Mouse (Mus musculus) midbrain, embryonic 13.5 days (tissue): ENCODE measurements at regions not wholly inside any gene's neighbourhood (a gene's known extent, or its start where the extent isn't known, plus 50 kb on each side); places are given as distances from the start of the nearest gene placed in this dataset.
A peak's percentile ranks its signal among the peaks of the same experiment; 100 is the strongest.

ENCODE experiments used
- ATAC-seq: fragments of 200-750 bp; cut with Nextera tagmentation; 2 replicates; pipeline ENCODE4 v1.8.0; 2017; ENCODE audit warnings: mild to moderate bottlenecking, moderate TSS enrichment, moderate library complexity
- H3K27ac ChIP-seq: fragments of 300-500 bp; sonication (generic); 2 replicates; pipeline ENCODE4 v1.5.1; 2015; ENCODE audit warnings: inconsistent platforms, mild to moderate bottlenecking, moderate library complexity
- H3K27me3 ChIP-seq: fragments of 300-500 bp; sonication (generic); 2 replicates; pipeline ENCODE4 v1.6.1; 2015; ENCODE audit warnings: mild to moderate bottlenecking, inconsistent platforms
- H3K36me3 ChIP-seq: fragments of 300-500 bp; sonication (generic); 2 replicates; pipeline ENCODE4 v1.6.1; 2015; ENCODE audit warnings: mild to moderate bottlenecking, inconsistent platforms
- H3K4me1 ChIP-seq: fragments of 300-500 bp; sonication (generic); replicated peaks from 2 replicates; pipeline ENCODE4 v1.6.1; 2015; ENCODE audit warnings: inconsistent platforms
- H3K4me2 ChIP-seq: fragments of 300-500 bp; sonication (generic); replicated peaks from 2 replicates; pipeline ENCODE4 v1.6.1; 2015; ENCODE audit warnings: moderate library complexity, mild to moderate bottlenecking, inconsistent platforms
- H3K4me3 ChIP-seq: fragments of 300-500 bp; sonication (generic); replicated peaks from 2 replicates; pipeline ENCODE4 v1.5.1; 2015; ENCODE audit warnings: mild to moderate bottlenecking, inconsistent platforms
- H3K9ac ChIP-seq: fragments of 300-500 bp; sonication (generic); replicated peaks from 2 replicates; pipeline ENCODE4 v1.6.1; 2015; ENCODE audit warnings: mild to moderate bottlenecking, inconsistent platforms
- H3K9me3 ChIP-seq: fragments of 300-500 bp; sonication (generic); 2 replicates; pipeline ENCODE4 v1.6.1; 2016; ENCODE audit warnings: mild to moderate bottlenecking, inconsistent platforms
- WGBS: fragments of 180-500 bp; shearing (Covaris S2); methylation state at CpG from one replicate; pipeline ENCODE4 v1.1.7; 2015; 5-methylcytosine and 5-hydroxymethylcytosine counted together

DNA sequence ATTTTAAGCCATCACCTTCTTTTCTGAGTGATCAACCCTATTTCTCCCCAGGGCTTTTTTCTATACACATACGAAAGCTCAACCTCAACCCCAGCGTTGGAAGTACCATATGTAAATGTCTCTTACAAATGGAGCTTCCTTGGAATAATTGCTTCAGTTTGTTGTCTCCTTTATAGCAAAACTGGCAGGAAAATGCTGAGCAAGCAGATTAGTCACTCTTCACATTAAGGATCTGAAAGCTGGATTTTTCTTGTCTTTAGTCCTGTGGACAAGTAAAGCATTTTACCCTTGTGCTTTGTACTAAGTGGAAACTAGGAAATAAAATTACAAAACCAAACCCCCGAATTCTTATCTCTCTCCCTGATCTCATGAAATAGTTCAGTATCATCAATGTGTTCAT lies 145.8 kb downstream of the Etaa1 start:
- H3K27ac ChIP-seq, result no peak overlapping the region
- H3K36me3 ChIP-seq, result no peaks in the 10 kb centered on the region
- H3K4me1 ChIP-seq, result 0 out of 2 replicates have a peak, but pooled peaks cover 2% of the 10 kb centered on the region
- no peak overlapping the region for H3K4me3 ChIP-seq
- H3K27me3 ChIP-seq, result no peaks in the 10 kb centered on the region
- WGBS, result 85% methylated on average over 3 of the region's 3 CpGs
- H3K9me3 ChIP-seq, result no peaks in the 10 kb centered on the region
- H3K4me2 ChIP-seq, result no peak overlapping the region
- no peak for ATAC-seq
- no peak overlapping the region for H3K9ac ChIP-seq

DNA sequence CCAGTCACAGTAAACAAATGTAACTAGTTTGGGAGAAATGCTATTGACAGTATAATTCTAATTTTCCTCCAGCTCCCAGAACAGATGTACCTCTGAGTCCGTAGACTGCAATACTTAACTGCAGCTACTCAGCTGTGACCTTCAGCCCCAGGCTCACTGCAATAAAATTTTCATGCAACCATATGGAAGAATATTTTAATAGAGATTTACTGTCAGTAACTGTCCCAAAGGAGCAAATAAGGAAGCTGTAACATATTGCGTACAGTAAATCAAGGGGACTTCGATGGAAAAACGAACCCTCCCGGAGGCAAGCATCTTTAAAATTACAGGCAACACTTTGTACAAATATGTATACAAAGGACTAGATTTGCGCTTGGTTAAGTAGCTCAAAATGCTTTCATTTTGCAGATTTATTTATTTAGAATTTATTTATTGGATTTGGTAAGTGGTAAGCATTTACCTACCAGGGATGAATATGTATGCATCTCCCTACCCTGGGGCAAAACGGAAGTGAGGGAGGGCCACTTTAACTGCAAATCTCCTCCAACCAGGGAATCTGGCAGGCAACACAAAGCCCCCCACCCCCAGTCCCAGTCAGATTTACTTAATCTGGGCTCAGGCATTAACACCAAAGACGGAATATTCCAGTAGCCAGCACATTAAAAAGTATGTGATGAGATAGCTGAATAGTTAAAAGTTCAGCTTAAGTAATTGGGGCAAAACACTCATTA lies 141.7 kb downstream of the Etaa1 start:
- Histone ChIP-seq H3K36me3 (no peaks in the 10 kb centered on the region), H3K4me3 (no peak overlapping the region), H3K9ac (no peak overlapping the region), H3K9me3 (no peaks in the 10 kb centered on the region), H3K27me3 (no peaks in the 10 kb centered on the region), H3K4me1 (0 out of 2 replicates have a peak, but pooled peaks cover 2% of the 10 kb centered on the region), H3K4me2 (no peak overlapping the region), H3K27ac (no peak overlapping the region)
- WGBS, result 66% methylated on average over 8 of the region's 8 CpGs
- peak; percentile 82 for ATAC-seq

DNA sequence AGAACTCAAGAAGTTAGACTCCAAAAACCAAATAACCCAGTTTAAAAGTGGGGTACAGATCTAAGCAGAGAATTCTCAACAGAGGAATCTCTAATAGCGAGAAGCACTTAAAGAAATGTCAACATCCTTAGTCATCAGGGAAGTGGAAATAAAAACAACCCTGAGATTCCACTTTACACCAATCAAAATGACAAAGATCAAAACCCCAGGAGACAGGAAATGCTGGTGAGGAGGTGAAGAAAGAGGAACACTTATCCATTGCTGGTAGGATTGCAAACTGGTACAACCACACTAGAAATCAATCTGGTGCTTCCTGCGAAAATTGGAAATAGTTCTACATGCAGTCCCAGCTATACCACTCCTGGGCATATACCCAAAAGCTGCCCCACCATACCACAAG lies 111.0 kb downstream of the Etaa1 start:
- no peaks in the 10 kb centered on the region for H3K9me3 ChIP-seq
- H3K9ac ChIP-seq, result no peak overlapping the region
- no peak for ATAC-seq
- H3K27ac ChIP-seq, result no peak overlapping the region
- H3K27me3 ChIP-seq, result no peaks in the 10 kb centered on the region
- no peak overlapping the region for H3K4me3 ChIP-seq
- no peaks in the 10 kb centered on the region for H3K4me1 ChIP-seq
- WGBS, result 89% methylated on average over 2 of the region's 2 CpGs
- no peak overlapping the region for H3K4me2 ChIP-seq
- H3K36me3 ChIP-seq, result no peaks in the 10 kb centered on the region

DNA sequence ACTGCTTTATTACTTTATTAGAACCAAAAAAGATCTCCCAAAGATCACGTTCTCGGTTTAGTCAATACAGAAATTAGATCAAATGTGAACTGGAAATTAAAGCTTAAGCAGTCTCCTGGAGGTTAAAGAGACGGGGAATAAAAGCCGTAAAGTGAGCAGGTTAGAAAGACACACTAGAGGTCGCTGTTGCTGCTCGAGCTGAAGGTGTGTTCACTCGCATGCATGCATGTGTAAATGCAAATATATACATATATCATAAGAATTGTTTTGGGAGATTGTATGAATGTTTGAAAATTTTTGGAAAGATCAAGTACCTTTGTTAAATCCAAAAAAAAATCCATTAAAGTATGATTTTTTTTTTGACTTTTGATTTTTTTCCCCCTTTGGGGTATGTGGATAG lies 101.3 kb downstream of the Etaa1 start:
- Histone ChIP-seq H3K27ac (no peak overlapping the region), H3K27me3 (no peaks in the 10 kb centered on the region), H3K9me3 (no peaks in the 10 kb centered on the region), H3K9ac (no peak overlapping the region), H3K4me3 (no peak overlapping the region), H3K4me1 (0 out of 2 replicates have a peak, but pooled peaks cover 2% of the 10 kb centered on the region), H3K4me2 (no peak overlapping the region), H3K36me3 (no peaks in the 10 kb centered on the region)
- WGBS, result 54% methylated on average over 7 of the region's 7 CpGs
- ATAC-seq, result no peak

DNA sequence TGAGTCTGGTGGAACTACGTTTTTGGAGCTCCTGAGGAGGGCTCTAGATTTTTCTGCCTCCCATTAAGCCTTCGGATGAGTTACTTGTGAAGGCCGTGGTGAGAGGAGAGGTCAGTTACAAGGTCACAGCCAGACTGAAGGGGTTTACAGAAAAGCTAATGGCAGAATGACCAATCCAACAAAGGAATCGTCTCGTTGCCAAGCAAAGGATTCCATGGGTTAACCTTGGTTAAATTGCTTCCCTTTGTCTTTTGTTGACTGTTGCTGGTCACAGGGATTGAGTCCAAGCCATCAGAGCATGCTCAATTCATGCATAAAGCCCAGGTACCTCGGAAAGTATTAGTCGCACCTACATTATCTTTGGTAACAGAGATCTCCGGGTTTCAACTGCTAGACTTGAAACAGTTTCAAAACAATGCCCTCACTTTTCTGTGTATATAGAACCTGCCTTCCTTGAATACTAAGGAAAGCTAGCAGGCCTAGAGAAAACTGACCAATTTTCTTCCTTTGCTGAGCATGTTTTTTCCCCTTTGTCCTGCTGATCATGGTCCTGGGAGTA lies 100.3 kb downstream of the Etaa1 start:
- H3K4me3 ChIP-seq, result no peak overlapping the region
- H3K9me3 ChIP-seq, result no peaks in the 10 kb centered on the region
- no peak overlapping the region for H3K27ac ChIP-seq
- no peak overlapping the region for H3K4me2 ChIP-seq
- H3K9ac ChIP-seq, result no peak overlapping the region
- ATAC-seq, result no peak
- WGBS, result 33% methylated on average over 8 of the region's 8 CpGs
- H3K4me1 ChIP-seq, result 0 out of 2 replicates have a peak, but pooled peaks cover 2% of the 10 kb centered on the region
- H3K36me3 ChIP-seq, result no peaks in the 10 kb centered on the region
- H3K27me3 ChIP-seq, result no peaks in the 10 kb centered on the region

- Histone ChIP-seq H3K27me3 (no peaks in the 10 kb centered on the region), H3K4me3 (no peak overlapping the region), H3K9ac (no peak overlapping the region), H3K9me3 (no peaks in the 10 kb centered on the region), H3K4me1 (no peaks in the 10 kb centered on the region), H3K27ac (no peak overlapping the region), H3K4me2 (no peak overlapping the region), H3K36me3 (no peaks in the 10 kb centered on the region)
- 67% methylated on average over 3 of the region's 3 CpGs for WGBS
- no peak for ATAC-seq
These were observed 99.8 kb downstream of the Etaa1 start for GRCm38 (mm10) chr11:17853832-17854231.

DNA sequence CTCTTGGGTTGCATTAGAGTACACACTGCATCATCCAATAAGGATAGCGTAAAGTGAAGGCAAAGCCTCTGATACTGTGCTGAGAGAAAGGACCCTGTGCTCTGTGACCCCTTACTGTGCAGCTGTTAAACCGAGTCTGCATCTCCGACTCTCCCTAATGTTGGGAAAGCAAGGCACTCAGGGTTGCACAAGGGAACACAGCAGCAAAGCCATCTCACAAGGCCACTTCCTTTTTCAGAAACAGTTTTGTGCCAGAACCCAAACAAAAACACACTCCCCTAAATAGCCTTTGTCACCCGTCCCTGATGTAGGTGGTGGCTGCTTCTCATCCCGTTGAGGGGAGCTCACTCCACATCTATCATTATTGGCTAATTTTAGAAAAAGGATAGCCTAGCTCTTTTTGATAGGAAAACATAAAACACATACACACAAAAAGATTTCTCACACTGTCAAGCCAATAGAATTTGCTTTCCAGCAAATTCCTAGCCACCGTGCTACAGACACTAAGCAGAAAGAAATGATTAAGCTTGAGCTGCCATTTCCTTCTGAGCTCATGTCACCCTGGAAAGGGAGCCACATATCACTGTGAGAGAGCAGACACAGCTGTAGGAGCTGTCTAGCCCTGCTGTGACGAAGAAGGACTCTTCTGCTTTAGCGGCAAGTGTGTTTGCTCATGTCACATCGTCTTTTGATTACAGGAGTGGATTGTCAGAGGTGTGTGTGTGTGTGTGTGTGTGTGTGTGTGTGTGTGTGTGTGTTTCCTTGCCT lies 94.1 kb downstream of the Etaa1 start:
- Histone ChIP-seq H3K4me1 (no peaks in the 10 kb centered on the region), H3K27me3 (no peaks in the 10 kb centered on the region), H3K9me3 (no peaks in the 10 kb centered on the region), H3K9ac (no peak overlapping the region), H3K4me3 (no peak overlapping the region), H3K27ac (no peak overlapping the region), H3K36me3 (no peaks in the 10 kb centered on the region), H3K4me2 (no peak overlapping the region)
- WGBS, result 69% methylated on average over 9 of the region's 9 CpGs
- no peak for ATAC-seq

- peak; percentile 75 for ATAC-seq
- 47% methylated on average over 4 of the region's 4 CpGs for WGBS
These were observed 88.8 kb downstream of the Etaa1 start for GRCm38 (mm10) chr11:17864833-17865397.

GRCm38 (mm10) chr11:17870690-17871089 lies 83.0 kb downstream of the Etaa1 start:
- WGBS, result 84% methylated on average over 2 of the region's 2 CpGs
- Histone ChIP-seq H3K9ac (no peak overlapping the region), H3K4me3 (no peak overlapping the region), H3K27me3 (no peaks in the 10 kb centered on the region), H3K27ac (no peak overlapping the region), H3K36me3 (no peaks in the 10 kb centered on the region), H3K4me2 (no peak overlapping the region), H3K4me1 (no peaks in the 10 kb centered on the region), H3K9me3 (no peaks in the 10 kb centered on the region)
- ATAC-seq, result no peak

More at GRCm38 (mm10) chr11:17864833-17865397, 88.8 kb downstream of the Etaa1 start:
- H3K9me3 ChIP-seq, result no peaks in the 10 kb centered on the region
- 0 out of 2 replicates have a peak, but pooled peaks cover 4% of the 10 kb centered on the region for H3K4me1 ChIP-seq
- no peaks in the 10 kb centered on the region for H3K27me3 ChIP-seq
- no peak overlapping the region for H3K27ac ChIP-seq
- no peak overlapping the region for H3K4me3 ChIP-seq
- no peak overlapping the region for H3K9ac ChIP-seq
- no peaks in the 10 kb centered on the region for H3K36me3 ChIP-seq
- H3K4me2 ChIP-seq, result no peak overlapping the region

DNA sequence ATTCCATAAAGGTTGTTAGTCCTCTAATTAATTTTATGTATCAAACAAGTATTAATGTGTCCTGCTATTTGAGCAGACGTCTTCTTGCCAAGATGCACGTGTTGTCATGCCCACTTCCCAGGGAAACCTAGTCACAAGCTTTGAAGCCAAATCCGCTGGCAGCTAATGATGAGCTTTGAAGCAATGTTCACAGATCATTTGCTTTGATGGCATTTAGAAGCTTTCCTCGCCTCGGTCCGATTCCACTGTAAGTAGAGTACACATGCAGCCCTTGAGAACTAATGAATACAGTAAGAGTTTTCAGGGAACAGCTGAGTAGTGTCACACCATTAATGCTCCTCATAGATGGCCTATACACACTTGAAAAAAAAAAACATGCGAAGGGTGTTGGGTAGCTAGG lies 81.8 kb downstream of the Etaa1 start:
- WGBS, result 74% methylated on average over 7 of the region's 7 CpGs

GRCm38 (mm10) chr11:17883276-17883675 lies 70.4 kb downstream of the Etaa1 start:
- whole genome bisulfite sequencing, result 86% methylated on average over 1 of the region's 1 CpGs
- Histone ChIP-seq H3K4me3 (no peak overlapping the region), H3K36me3 (no peaks in the 10 kb centered on the region), H3K9me3 (no peaks in the 10 kb centered on the region), H3K27me3 (no peaks in the 10 kb centered on the region), H3K9ac (no peak overlapping the region), H3K27ac (no peak overlapping the region), H3K4me1 (no peaks in the 10 kb centered on the region), H3K4me2 (no peak overlapping the region)
- ATAC-seq, result no peak

More for the DNA sequence above, 81.8 kb downstream of the Etaa1 start:
- no peaks in the 10 kb centered on the region for H3K4me1 ChIP-seq
- H3K9ac ChIP-seq, result no peak overlapping the region
- H3K27me3 ChIP-seq, result no peaks in the 10 kb centered on the region
- H3K4me3 ChIP-seq, result no peak overlapping the region
- ATAC-seq, result no peak
- no peaks in the 10 kb centered on the region for H3K9me3 ChIP-seq
- H3K27ac ChIP-seq, result no peak overlapping the region
- H3K36me3 ChIP-seq, result no peaks in the 10 kb centered on the region
- no peak overlapping the region for H3K4me2 ChIP-seq
